Mouse (Mus musculus): ENCODE data around the gene Gm10600. TPM values are rescaled to one million over a fixed set of nuclear protein-coding genes. Genes with fewer than 3 reads are reported as not detected.
"Not testable (repeated sequence)": the region's sequence is repeated elsewhere in the genome, so short reads cannot be mapped to it uniquely, and the experiment has no call there.

Gm10600 gene
- polyA plus RNA-seq (2014; fragmentation: Nextera tagmentation; extraction: Ambion mirVana) = not detected in 2 replicates

GRCm38 (mm10) chr4:42240339-42240738 lies at the start of gene Gm10600:
Gm10600 (plus strand) TSS chr4:42240639.
- H3K27me3 ChIP-seq (ENCODE audit: control insufficient read depth, insufficient read depth, low read length); ATAC-seq (ENCODE audit: insufficient number of reproducible peaks, low FRiP score, low TSS enrichment, low read depth); H3K4me1 ChIP-seq (ENCODE audit: control insufficient read depth, insufficient read depth, low read length); H3K9ac ChIP-seq (ENCODE audit: low read length); H3K27ac ChIP-seq (replicated peaks; ENCODE audit: low read depth, low read length); H3K4me3 ChIP-seq (ENCODE audit: low read depth, low read length); H3K4me2 ChIP-seq (ENCODE audit: low read depth, severe bottlenecking); DNase-seq (ENCODE audit: low spot score); H3K36me3 ChIP-seq (ENCODE audit: control insufficient read depth, insufficient read depth, low read length); H3K9me3 ChIP-seq (ENCODE audit: control insufficient read depth, low read length): not testable (repeated sequence)
- WGBS = no CpG with 5 or more reads among the region's 4 CpGs

- H3K27ac ChIP-seq (replicated peaks; ENCODE audit: low read depth, low read length); H3K4me2 ChIP-seq (ENCODE audit: low read depth, severe bottlenecking); H3K9ac ChIP-seq (ENCODE audit: low read length); H3K36me3 ChIP-seq (ENCODE audit: control insufficient read depth, insufficient read depth, low read length); DNase-seq (ENCODE audit: low spot score); H3K27me3 ChIP-seq (ENCODE audit: control insufficient read depth, insufficient read depth, low read length); H3K9me3 ChIP-seq (ENCODE audit: control insufficient read depth, low read length); ATAC-seq (ENCODE audit: insufficient number of reproducible peaks, low FRiP score, low TSS enrichment, low read depth); H3K4me3 ChIP-seq (ENCODE audit: low read depth, low read length); H3K4me1 ChIP-seq (ENCODE audit: control insufficient read depth, insufficient read depth, low read length): not testable (repeated sequence)
- WGBS = no CpG with 5 or more reads among the region's 5 CpGs
Measured at GRCm38 (mm10) chr4:42255467-42255866, 15.0 kb downstream of the Gm10600 start, which contains the start of gene Ccl21b. Ccl21b (plus strand) TSS chr4:42255767.

Other genes starting within 250 kb of the Gm10600 start
- not detected in 2 replicates for gene Gm21093, start 205.9 kb upstream of the Gm10600 start, polyA plus RNA-seq (2014; fragmentation: Nextera tagmentation; extraction: Ambion mirVana)
- not detected in 2 replicates for gene Gm3893, start 149.4 kb upstream of the Gm10600 start, polyA plus RNA-seq (2014; fragmentation: Nextera tagmentation; extraction: Ambion mirVana)
- 1.1 TPM in 1 of 2 replicates, not detected in the other for gene Gm13304, start 125.8 kb upstream of the Gm10600 start, polyA plus RNA-seq (2014; fragmentation: Nextera tagmentation; extraction: Ambion mirVana)
- not detected in 2 replicates for gene Gm13306, start 87.2 kb upstream of the Gm10600 start, polyA plus RNA-seq (2014; fragmentation: Nextera tagmentation; extraction: Ambion mirVana)
- gene Gm13305, start 72.0 kb upstream of the Gm10600 start, polyA plus RNA-seq (2014; fragmentation: Nextera tagmentation; extraction: Ambion mirVana) = 0.63 TPM in 1 of 2 replicates, not detected in the other
- gene Ccl21b, start 15.1 kb downstream of the Gm10600 start, polyA plus RNA-seq (2014; fragmentation: Nextera tagmentation; extraction: Ambion mirVana) = not detected in 2 replicates
- not detected in 2 replicates for gene Gm21953, start 53.6 kb downstream of the Gm10600 start, polyA plus RNA-seq (2014; fragmentation: Nextera tagmentation; extraction: Ambion mirVana)
- not detected in 2 replicates for gene Fam205a3, start 77.7 kb downstream of the Gm10600 start, polyA plus RNA-seq (2014; fragmentation: Nextera tagmentation; extraction: Ambion mirVana)
- gene Gm21586, start 198.7 kb downstream of the Gm10600 start, polyA plus RNA-seq (2014; fragmentation: Nextera tagmentation; extraction: Ambion mirVana) = not detected in 2 replicates
- 0.10 and 0.15 TPM in 2 replicates for gene Gm2163, start 226.1 kb downstream of the Gm10600 start, polyA plus RNA-seq (2014; fragmentation: Nextera tagmentation; extraction: Ambion mirVana)